Mouse (Mus musculus) lung, postnatal 0 days (tissue): ENCODE measurements around the gene Vmn2r7.
"Not testable (repeated sequence)": the region's sequence is repeated elsewhere in the genome, so short reads cannot be mapped to it uniquely, and the experiment has no call there.

Experiments
- CTCF ChIP-seq: IDR thresholded peaks from 2 replicates; pipeline ENCODE4 v1.5.1; 2016; ENCODE audit warnings: antibody characterized with exemption, mild to moderate bottlenecking
- EP300 ChIP-seq: IDR thresholded peaks from 2 replicates; pipeline ENCODE4 v1.6.1; 2016; ENCODE audit warnings: antibody characterized with exemption, mild to moderate bottlenecking, control low read depth

GRCm38 (mm10) chr3:64725736-64726135 lies 118.8 kb downstream of the Vmn2r7 start:
- TF ChIP-seq EP300, CTCF: not testable (repeated sequence)
